Mouse (Mus musculus) neural tube, embryonic 14.5 days (tissue): ENCODE measurements around the gene Sirt1. TPM values are rescaled to one million over a fixed set of nuclear protein-coding genes. Genes with fewer than 3 reads are reported as not detected.
"Not testable (repeated sequence)": the region's sequence is repeated elsewhere in the genome, so short reads cannot be mapped to it uniquely, and the experiment has no call there.

Source experiments
- ATAC-seq: fragments of 200-750 bp; cut with Nextera tagmentation; 2 replicates; pipeline ENCODE4 v1.8.0; 2017; ENCODE audit warnings: low read depth, mild to moderate bottlenecking, moderate TSS enrichment, moderate library complexity
- H3K27ac ChIP-seq: fragments of 300-500 bp; sonication (generic); 2 replicates; pipeline ENCODE4 v1.5.1; 2014; ENCODE audit warnings: low read depth, mild to moderate bottlenecking, control low read depth, low read length, moderate library complexity, mixed read lengths
- H3K27me3 ChIP-seq: fragments of 300-500 bp; sonication (generic); 2 replicates; pipeline ENCODE4 v1.6.1; 2014; ENCODE audit warnings: low read length; ENCODE audit not compliant: control insufficient read depth, insufficient read depth
- H3K36me3 ChIP-seq: fragments of 300-500 bp; sonication (generic); 2 replicates; pipeline ENCODE4 v1.6.1; 2014; ENCODE audit warnings: low read length, mixed read lengths; ENCODE audit not compliant: control insufficient read depth, insufficient read depth
- H3K4me1 ChIP-seq: fragments of 300-500 bp; sonication (generic); 2 replicates; pipeline ENCODE4 v1.6.1; 2014; ENCODE audit warnings: low read length; ENCODE audit not compliant: control insufficient read depth, insufficient read depth
- H3K4me2 ChIP-seq: fragments of 300-500 bp; sonication (generic); 2 replicates; pipeline ENCODE4 v1.6.1; 2014; ENCODE audit warnings: mild to moderate bottlenecking, low read depth, low read length, control low read depth
- H3K4me3 ChIP-seq: fragments of 300-500 bp; sonication (generic); 2 replicates; pipeline ENCODE4 v1.5.1; 2014; ENCODE audit warnings: low read depth, low read length, control low read depth, mixed read lengths
- H3K9ac ChIP-seq: fragments of 300-500 bp; sonication (generic); replicated peaks from 2 replicates; pipeline ENCODE4 v1.6.1; 2014; ENCODE audit warnings: low read depth, mild to moderate bottlenecking, control low read depth, low read length, mixed read lengths
- H3K9me3 ChIP-seq: fragments of 300-500 bp; sonication (generic); 2 replicates; pipeline ENCODE4 v1.6.1; 2016; ENCODE audit warnings: low read length; ENCODE audit not compliant: control insufficient read depth
- WGBS: fragments of 180-500 bp; shearing (Covaris S2); extraction: QIAGEN DNeasy Blood & Tissue Kit; methylation state at CpG from one replicate; pipeline ENCODE4 v1.1.7; 2014; 5-methylcytosine and 5-hydroxymethylcytosine counted together
- polyA plus RNA-seq: library from polyadenylated mRNA; unstranded; fragments of >200 nt; fragmentation: Nextera tagmentation; extraction: Ambion mirVana; gene quantifications from 2 replicates; pipeline ENCODE4 v1.2.1, GENCODE M21; 2014

The Sirt1 gene
- polyA plus RNA-seq, 1 experiment from 2014 or later: 7.3 TPM

DNA sequence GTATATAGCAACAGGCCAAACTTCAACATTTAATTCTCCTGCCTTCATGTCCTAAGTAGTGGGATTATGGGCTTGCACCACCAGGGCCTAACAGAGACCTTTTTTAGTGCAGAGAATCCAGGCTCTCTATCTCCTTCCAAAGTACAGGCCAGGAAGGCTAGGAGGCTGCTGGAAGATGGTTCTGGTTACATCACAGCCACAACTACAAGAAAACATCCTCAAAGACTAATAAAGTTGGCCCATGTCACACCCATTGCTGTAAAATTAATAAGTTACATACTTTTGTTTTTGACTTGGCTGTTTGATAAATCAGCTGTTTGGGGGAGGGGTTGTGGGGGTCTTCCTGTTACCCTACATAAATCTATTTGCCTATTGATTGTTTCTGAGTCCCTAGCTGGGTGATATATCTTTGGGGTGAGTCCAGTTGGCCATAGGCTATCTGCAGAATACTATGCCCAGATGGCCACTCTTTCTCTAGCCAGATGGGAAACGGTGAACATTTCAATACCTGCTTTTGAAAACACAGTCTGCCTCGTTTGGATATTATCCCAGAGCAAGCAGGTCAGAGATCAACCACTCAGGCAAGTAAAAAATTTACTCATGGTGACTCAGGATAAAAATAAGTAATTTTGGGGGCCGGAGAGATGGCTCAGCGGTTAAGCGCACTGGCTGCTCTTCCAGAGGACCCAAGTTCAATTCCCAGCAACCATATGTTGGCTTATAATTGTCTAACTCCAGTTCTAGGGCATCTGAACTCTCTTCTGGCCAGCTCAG is 21.4 kb upstream of the Sirt1 start:
- H3K9me3 ChIP-seq: no peaks in the 10 kb centered on the region
- 77% methylated on average over 5 of the region's 5 CpGs for WGBS
- no peaks in the 10 kb centered on the region for H3K4me1 ChIP-seq
- no peaks in the 10 kb centered on the region for H3K36me3 ChIP-seq
- no peak overlapping the region for H3K9ac ChIP-seq
- H3K4me2 ChIP-seq: no peak overlapping the region
- no peak overlapping the region for H3K27ac ChIP-seq
- ATAC-seq: no peak
- H3K27me3 ChIP-seq: no peaks in the 10 kb centered on the region
- H3K4me3 ChIP-seq: no peak overlapping the region

DNA sequence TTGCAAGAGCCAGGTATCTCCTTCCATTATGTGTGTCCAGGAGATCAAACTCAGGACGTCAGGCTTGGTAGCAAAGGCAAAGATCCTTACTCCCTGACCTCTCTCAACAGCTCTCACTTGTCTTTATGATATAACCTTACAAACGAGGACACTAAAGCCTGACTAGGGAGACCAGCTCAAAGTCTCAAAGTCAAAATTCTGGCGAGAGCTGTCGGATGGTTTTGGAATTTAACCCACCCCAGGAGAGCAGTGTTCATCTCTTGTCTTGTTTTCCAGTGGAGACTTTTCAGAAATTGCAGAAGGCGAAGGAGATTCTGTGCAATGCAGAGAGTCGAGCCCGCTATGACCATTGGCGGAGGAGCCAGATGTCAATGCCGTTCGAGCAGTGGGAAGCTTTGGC is 15.5 kb upstream of the Sirt1 start:
- Histone ChIP-seq H3K9ac (no peak overlapping the region), H3K27me3 (no peaks in the 10 kb centered on the region), H3K4me2 (no peak overlapping the region), H3K36me3 (no peaks in the 10 kb centered on the region), H3K4me1 (no peaks in the 10 kb centered on the region), H3K9me3 (no peaks in the 10 kb centered on the region), H3K4me3 (no peak overlapping the region), H3K27ac (no peak overlapping the region)
- no peak for ATAC-seq
- 94% methylated on average over 10 of the region's 10 CpGs for WGBS

DNA sequence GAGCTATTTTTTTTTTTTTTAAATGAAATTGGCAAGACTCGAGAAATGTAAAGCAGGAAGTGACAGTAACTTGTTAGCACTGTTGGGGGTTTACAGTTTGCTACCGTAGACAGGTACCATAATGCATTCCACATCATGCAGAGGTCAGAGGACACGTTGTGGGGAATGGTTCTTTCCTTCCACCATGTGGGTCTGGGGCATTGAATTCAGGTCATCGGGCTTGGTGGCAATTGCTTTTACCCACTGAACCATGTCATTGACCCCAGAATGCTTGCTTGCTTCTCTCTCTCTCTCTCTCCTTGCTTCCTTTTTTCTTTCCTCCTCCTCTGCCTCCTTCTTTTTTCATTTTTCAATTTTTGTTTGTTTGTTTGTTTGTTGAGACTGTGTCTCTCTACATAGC is 7.4 kb upstream of the Sirt1 start:
- Histone ChIP-seq H3K36me3 (no peaks in the 10 kb centered on the region), H3K9ac (no peak overlapping the region), H3K27ac (no peak overlapping the region), H3K27me3 (no peaks in the 10 kb centered on the region), H3K4me3 (no peak overlapping the region), H3K9me3 (no peaks in the 10 kb centered on the region), H3K4me2 (no peak overlapping the region), H3K4me1 (no peaks in the 10 kb centered on the region)
- no peak for ATAC-seq
- WGBS: 51% methylated on average over 4 of the region's 4 CpGs

DNA sequence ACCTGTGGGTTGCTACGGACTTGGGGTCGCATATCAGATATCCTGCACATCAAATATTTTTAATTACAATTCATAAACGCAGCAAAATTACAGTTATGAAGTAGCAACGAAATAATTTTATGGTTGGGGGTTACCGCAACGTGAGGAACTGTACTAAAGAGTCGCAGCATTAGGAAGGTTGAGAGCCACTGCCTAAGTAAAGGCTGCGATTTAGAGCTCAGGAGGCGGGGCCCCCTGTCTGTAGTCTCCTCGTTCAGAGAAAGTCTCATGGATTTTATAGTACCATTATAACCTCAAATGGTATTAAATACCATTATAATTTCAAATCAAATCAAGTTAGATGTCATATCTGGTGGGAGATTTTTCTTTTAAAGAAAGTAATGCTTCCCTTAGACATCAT is 5.5 kb upstream of the Sirt1 start:
- no peaks in the 10 kb centered on the region for H3K27me3 ChIP-seq
- no peak for ATAC-seq
- no peaks in the 10 kb centered on the region for H3K4me1 ChIP-seq

DNA sequence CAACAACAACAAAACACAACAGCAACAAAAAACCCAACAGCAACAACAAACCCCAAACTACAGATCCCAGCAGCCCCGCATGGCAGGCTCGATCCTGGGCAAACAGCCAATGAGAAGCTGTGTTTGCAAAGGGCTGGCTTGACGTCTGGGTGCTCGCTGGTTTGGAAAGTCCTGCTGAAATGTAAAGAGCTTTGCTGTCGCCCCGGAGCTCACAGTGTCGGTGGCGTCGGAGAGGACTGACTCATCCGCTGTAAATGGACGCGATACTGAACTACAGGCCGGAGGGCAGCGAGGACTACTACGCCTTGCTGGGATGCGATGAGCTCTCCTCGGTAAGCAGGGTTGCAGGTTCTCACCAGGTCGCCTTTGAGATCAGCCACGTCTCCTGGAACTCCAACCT is 4.9 kb upstream of the Sirt1 start:
- Histone ChIP-seq H3K27me3 (no peaks in the 10 kb centered on the region), H3K9me3 (no peaks in the 10 kb centered on the region), H3K4me2 (peak overlapping the region; percentile 56), H3K36me3 (no peaks in the 10 kb centered on the region), H3K4me3 (peak overlapping the region; percentile 56), H3K27ac (peak overlapping the region; percentile 50; the same call in 1 of the 2 replicates), H3K4me1 (peaks cover 3% of the 10 kb centered on the region), H3K9ac (peak overlapping the region; percentile 53)
- ATAC-seq: peak; percentile 74; the same call in 1 of the 2 replicates
- WGBS: under 1% methylated on average over 19 of the region's 19 CpGs

More for the DNA sequence above, 5.5 kb upstream of the Sirt1 start:
- H3K9ac ChIP-seq: peak overlapping the region; percentile 53; the same call in 1 of the 2 replicates
- peak overlapping the region; percentile 56 for H3K4me2 ChIP-seq
- 2% methylated on average over 10 of the region's 10 CpGs for WGBS
- no peaks in the 10 kb centered on the region for H3K9me3 ChIP-seq
- H3K36me3 ChIP-seq: no peaks in the 10 kb centered on the region
- peak overlapping the region; percentile 56 for H3K4me3 ChIP-seq
- H3K27ac ChIP-seq: no peak overlapping the region

DNA sequence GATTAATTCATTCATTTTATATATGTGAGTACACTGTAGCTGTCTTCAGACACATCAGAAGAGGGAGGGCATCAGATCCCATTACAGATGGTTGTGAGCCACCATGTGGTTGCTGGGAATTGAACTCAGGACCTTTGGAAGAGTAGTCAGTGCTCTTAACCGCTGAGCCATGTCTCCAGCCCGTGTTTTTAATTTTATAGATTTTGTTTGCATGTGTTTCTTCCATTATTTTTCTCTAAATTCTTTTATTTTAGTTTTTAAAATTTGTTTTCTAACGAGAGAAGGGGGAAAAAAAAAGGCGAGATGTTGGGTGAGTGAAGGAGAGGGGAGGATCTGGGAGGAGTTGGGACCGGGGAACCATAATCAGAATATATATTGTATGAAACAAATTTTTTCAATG is 4.4 kb upstream of the Sirt1 start:
- WGBS: 31% methylated on average over 5 of the region's 5 CpGs
- H3K9me3 ChIP-seq, H3K9ac ChIP-seq, H3K4me1 ChIP-seq, H3K27me3 ChIP-seq, H3K27ac ChIP-seq, H3K36me3 ChIP-seq, ATAC-seq: not testable (repeated sequence)
- Histone ChIP-seq H3K4me3 (peak overlapping the region; percentile 56; the same call in 1 of the 2 replicates), H3K4me2 (peak overlapping the region; percentile 56)

DNA sequence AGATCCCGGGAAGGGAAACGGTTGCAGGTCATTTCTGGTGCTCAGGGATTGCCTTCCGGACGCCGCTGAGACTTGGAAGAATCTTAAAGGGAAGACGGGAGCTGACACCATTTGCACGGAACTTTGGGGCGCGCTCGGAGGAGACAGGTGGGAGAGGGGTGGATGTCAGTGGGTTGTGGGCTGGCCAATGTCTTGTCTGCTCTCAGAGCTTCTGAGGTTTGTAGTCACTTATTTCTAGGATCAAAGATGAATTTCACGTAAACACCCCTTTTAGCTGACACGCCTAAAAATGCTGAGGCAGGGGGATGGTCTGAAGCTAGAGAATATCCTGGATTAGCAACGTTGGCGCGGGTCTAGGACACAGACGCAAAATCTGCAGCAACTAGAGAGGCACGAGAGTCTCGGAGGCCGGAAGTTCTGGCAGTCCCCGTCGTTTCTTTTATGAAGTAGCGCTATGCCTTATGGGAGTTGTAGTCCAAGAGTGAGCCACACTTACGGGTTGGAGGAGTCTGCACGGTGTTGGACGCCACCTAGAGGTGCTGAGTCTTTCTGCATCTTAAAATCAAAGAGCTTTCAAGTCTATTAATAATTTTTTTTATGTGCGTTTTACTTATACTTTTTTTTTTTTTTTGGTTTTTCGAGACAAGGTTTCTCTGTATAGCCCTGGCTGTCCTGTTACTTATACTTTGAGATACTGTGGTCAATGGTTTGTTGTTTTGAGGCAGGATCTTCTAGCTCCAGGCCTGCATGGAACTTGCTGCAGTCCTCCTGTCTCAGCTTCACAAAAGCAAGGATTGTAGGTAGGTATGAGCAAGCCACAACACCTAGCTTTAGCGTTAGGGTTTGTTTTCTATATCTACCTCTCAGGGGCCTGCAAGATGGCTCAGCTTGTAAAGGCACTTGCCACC is 1.1 kb upstream of the Sirt1 start, which contains the start of gene Dnajc12:
TSS of gene Dnajc12 (plus strand) at position 72 of the 908 bp plus-strand sequence.
- no peaks in the 10 kb centered on the region for H3K36me3 ChIP-seq

DNA sequence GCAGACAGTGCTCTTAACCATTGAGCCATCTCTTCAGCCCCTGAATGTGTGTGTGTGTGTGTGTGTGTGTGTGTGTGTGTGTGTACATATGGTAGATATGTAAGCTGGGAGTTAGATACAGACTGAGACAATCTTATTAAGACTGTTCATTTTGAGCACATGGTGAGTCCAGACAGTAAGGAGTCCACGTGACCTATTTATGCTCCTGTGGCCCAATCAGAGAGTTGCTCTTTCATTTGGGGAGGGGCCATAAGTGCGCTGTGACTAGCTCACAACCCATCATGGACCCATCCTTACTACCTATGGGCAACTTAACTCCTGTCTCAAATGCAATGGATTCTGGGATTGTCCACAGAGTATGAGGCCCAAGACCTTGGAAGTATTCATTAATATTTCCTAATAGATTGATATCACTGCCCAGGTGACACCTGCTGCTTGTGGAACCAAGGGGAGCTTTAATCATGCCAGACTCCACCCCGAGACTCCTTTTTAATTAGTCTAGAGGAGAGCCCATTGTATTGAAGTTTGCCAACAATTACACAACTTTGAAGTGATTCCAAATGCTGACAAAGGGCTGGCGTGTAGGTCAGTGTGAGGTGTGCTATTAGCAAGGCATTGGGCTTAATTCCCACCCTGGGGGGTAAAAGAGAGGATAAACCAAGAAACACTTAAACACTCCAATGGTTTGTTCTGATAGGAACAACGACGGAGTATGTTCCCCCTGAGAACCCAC is 2.4 kb downstream of the Sirt1 start:
- 68% methylated on average over 6 of the region's 6 CpGs for WGBS
- ATAC-seq: no peak
- H3K4me2 ChIP-seq: no peak overlapping the region

More for the DNA sequence above, 1.1 kb upstream of the Sirt1 start, which contains the start of gene Dnajc12:
- Histone ChIP-seq H3K4me3 (peak within 1 kb of the TSS; percentile 48), H3K27ac (no peak within 1 kb of the TSS), H3K4me2 (peak within 1 kb of the TSS; percentile 80), H3K4me1 (peaks cover 4% of the 10 kb centered on the region), H3K9me3 (no peaks in the 10 kb centered on the region), H3K9ac (peak within 1 kb of the TSS; percentile 55), H3K27me3 (no peaks in the 10 kb centered on the region)
- ATAC-seq: peak; percentile 94
- under 1% methylated on average over 28 of the region's 28 CpGs for WGBS

More for the DNA sequence above, 2.4 kb downstream of the Sirt1 start:
- H3K27ac ChIP-seq: no peak overlapping the region
- H3K9me3 ChIP-seq: no peaks in the 10 kb centered on the region
- H3K27me3 ChIP-seq: no peaks in the 10 kb centered on the region
- no peak overlapping the region for H3K9ac ChIP-seq
- no peak overlapping the region for H3K4me3 ChIP-seq
- peaks cover 4% of the 10 kb centered on the region for H3K4me1 ChIP-seq
- H3K36me3 ChIP-seq: no peaks in the 10 kb centered on the region
